Mouse (Mus musculus): ENCODE data around the gene Lrrk2.
"Not testable (repeated sequence)": the region's sequence is repeated elsewhere in the genome, so short reads cannot be mapped to it uniquely, and the experiment has no call there.

The Lrrk2 gene

DNA sequence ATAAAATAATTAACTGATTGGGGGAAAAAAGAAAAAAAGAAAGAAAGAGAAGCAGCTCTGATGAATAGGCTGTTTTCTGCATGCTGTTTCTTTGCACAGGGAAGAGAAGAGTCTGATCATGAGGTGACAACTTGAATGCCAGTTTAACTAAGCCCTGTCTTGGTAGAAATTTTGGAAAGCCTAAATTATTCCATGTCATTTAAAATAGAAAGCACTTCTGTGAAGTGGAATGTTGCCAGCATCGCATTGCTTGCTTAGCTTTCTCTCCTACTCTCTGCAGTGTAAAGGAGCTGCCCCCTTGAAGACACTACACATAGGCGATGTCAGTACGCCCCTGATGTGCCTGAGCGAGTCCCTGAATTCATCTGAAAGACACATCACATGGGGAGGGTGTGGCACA is 133.5 kb downstream of the Lrrk2 start:
- DNase-seq (ENCODE audit: low read depth, low spot score): no peak

GRCm38 (mm10) chr15:91835319-91835718 is 162.3 kb downstream of the Lrrk2 start:
- no peak for DNase-seq (ENCODE audit: low read depth, low spot score)

GRCm38 (mm10) chr15:91837965-91838364 is 165.0 kb downstream of the Lrrk2 start, which contains the start of gene Smgc:
Gene Smgc (plus strand): TSS chr15:91838265.
- no peak for DNase-seq (ENCODE audit: low read depth, low spot score)

- DNase-seq (ENCODE audit: low read depth, low spot score): not testable (repeated sequence)
These were observed 191.2 kb downstream of the Lrrk2 start for GRCm38 (mm10) chr15:91864130-91864529.
